Mouse (Mus musculus): ENCODE results near the gene Faf2. TPM values are rescaled to one million over a fixed set of nuclear protein-coding genes. Genes with fewer than 3 reads are reported as not detected.

Gene Faf2
- total RNA-seq (2014; rRNA removed) (39.5 and 41.9 TPM in 2 replicates), polyA plus RNA-seq (2015; fragmentation: Nextera tagmentation; extraction: Ambion mirVana) (64.0 and 65.0 TPM in 2 replicates)

- peak within 1 kb of the TSS; percentile 93 for H3K9ac ChIP-seq (replicated peaks; ENCODE audit: low read length)
- peak; percentile 99 for ATAC-seq
These were observed at the start of gene Faf2 for GRCm38 (mm10) chr13:54621155-54621932. Gene Faf2 (plus strand): TSS chr13:54621784.

GRCm38 (mm10) chr13:54572621-54573020 lies 49.0 kb upstream of the Faf2 start:
- Histone ChIP-seq H3K4me3 (ENCODE audit: low read length) (no peak overlapping the region), H3K9me3 (ENCODE audit: low read length) (no peaks in the 10 kb centered on the region), H3K27me3 (ENCODE audit: insufficient read depth, low read length) (no peaks in the 10 kb centered on the region), H3K36me3 (ENCODE audit: insufficient read depth, low read length) (no peaks in the 10 kb centered on the region), H3K4me1 (ENCODE audit: insufficient read depth, low read length) (peaks cover 10% of the 10 kb centered on the region; the same call in 1 of the 2 replicates), H3K9ac (replicated peaks; ENCODE audit: low read length) (no peak overlapping the region), H3K4me2 (ENCODE audit: low read depth, low read length) (no peak overlapping the region), H3K27ac (no peak overlapping the region)
- TF ChIP-seq CTCF (IDR thresholded peaks at IDR 0.05; ENCODE audit: low read depth): no peak
- ATAC-seq: no peak
- 87% methylated on average over 4 of the region's 4 CpGs for WGBS
- DNase-seq (ENCODE audit: low spot score): no peak

More at GRCm38 (mm10) chr13:54621155-54621932, at the start of gene Faf2:
- peak within 1 kb of the TSS; percentile 91 for H3K4me2 ChIP-seq (ENCODE audit: low read depth, low read length)
- TF ChIP-seq CTCF (IDR thresholded peaks at IDR 0.05; ENCODE audit: low read depth): peak; percentile 98
- H3K27ac ChIP-seq: peak within 1 kb of the TSS; percentile 88
- no peaks in the 10 kb centered on the region for H3K9me3 ChIP-seq (ENCODE audit: low read length)
- H3K4me3 ChIP-seq (ENCODE audit: low read length): peak within 1 kb of the TSS; percentile 90
- DNase-seq (ENCODE audit: low spot score): peak; percentile 99
- H3K36me3 ChIP-seq (ENCODE audit: insufficient read depth, low read length): no peaks in the 10 kb centered on the region
- WGBS: 10% methylated on average over 44 of the region's 44 CpGs
- H3K4me1 ChIP-seq (ENCODE audit: insufficient read depth, low read length): peaks cover 7% of the 10 kb centered on the region; the same call in 1 of the 2 replicates
- H3K27me3 ChIP-seq (ENCODE audit: insufficient read depth, low read length): no peaks in the 10 kb centered on the region

GRCm38 (mm10) chr13:54574854-54575481 lies 46.6 kb upstream of the Faf2 start, which contains the start of gene Arl10:
Gene Arl10 (plus strand): TSS chr13:54575015.
- no peak for TF ChIP-seq CTCF (IDR thresholded peaks at IDR 0.05; ENCODE audit: low read depth)
- Histone ChIP-seq H3K4me2 (ENCODE audit: low read depth, low read length) (peak within 1 kb of the TSS; percentile 98), H3K36me3 (ENCODE audit: insufficient read depth, low read length) (peaks cover 6% of the 10 kb centered on the region; the same call in 1 of the 2 replicates), H3K4me3 (ENCODE audit: low read length) (peak within 1 kb of the TSS; percentile 97), H3K27ac (peak within 1 kb of the TSS; percentile 85), H3K9me3 (ENCODE audit: low read length) (no peaks in the 10 kb centered on the region), H3K27me3 (ENCODE audit: insufficient read depth, low read length) (no peaks in the 10 kb centered on the region), H3K4me1 (ENCODE audit: insufficient read depth, low read length) (peaks cover 10% of the 10 kb centered on the region; the same call in 1 of the 2 replicates), H3K9ac (replicated peaks; ENCODE audit: low read length) (peak within 1 kb of the TSS; percentile 95)
- DNase-seq (ENCODE audit: low spot score): peak; percentile 88
- ATAC-seq: peak; percentile 93
- WGBS: under 1% methylated on average over 55 of the region's 55 CpGs

GRCm38 (mm10) chr13:54575489-54575888 lies 46.1 kb upstream of the Faf2 start:
- Histone ChIP-seq H3K36me3 (ENCODE audit: insufficient read depth, low read length) (peaks cover 8% of the 10 kb centered on the region; the same call in 1 of the 2 replicates), H3K9ac (replicated peaks; ENCODE audit: low read length) (peak overlapping the region; percentile 95), H3K9me3 (ENCODE audit: low read length) (no peaks in the 10 kb centered on the region), H3K4me2 (ENCODE audit: low read depth, low read length) (peak overlapping the region; percentile 98), H3K27ac (peak overlapping the region; percentile 85), H3K4me3 (ENCODE audit: low read length) (peak overlapping the region; percentile 97), H3K27me3 (ENCODE audit: insufficient read depth, low read length) (no peaks in the 10 kb centered on the region), H3K4me1 (ENCODE audit: insufficient read depth, low read length) (peaks cover 10% of the 10 kb centered on the region; the same call in 1 of the 2 replicates)
- ATAC-seq (peak; percentile 25; the same call in 1 of the 2 replicates), DNase-seq (ENCODE audit: low spot score) (no peak)
- WGBS: 1% methylated on average over 19 of the region's 19 CpGs
- TF ChIP-seq CTCF (IDR thresholded peaks at IDR 0.05; ENCODE audit: low read depth): no peak

- no peak overlapping the region for H3K4me2 ChIP-seq (ENCODE audit: low read depth, low read length)
- H3K27ac ChIP-seq: 0 out of 2 replicates have a peak overlapping the region, but pooled peaks have one; percentile 11
- peaks cover 10% of the 10 kb centered on the region; the same call in 1 of the 2 replicates for H3K4me1 ChIP-seq (ENCODE audit: insufficient read depth, low read length)
- DNase-seq (ENCODE audit: low spot score): no peak
- TF ChIP-seq CTCF (IDR thresholded peaks at IDR 0.05; ENCODE audit: low read depth): no peak
- H3K36me3 ChIP-seq (ENCODE audit: insufficient read depth, low read length): peaks cover 13% of the 10 kb centered on the region; the same call in 1 of the 2 replicates
- H3K9ac ChIP-seq (replicated peaks; ENCODE audit: low read length): no peak overlapping the region
- no peaks in the 10 kb centered on the region for H3K27me3 ChIP-seq (ENCODE audit: insufficient read depth, low read length)
- no peak for ATAC-seq
- no peaks in the 10 kb centered on the region for H3K9me3 ChIP-seq (ENCODE audit: low read length)
- 79% methylated on average over 21 of the region's 21 CpGs for WGBS
- H3K4me3 ChIP-seq (ENCODE audit: low read length): no peak overlapping the region
These were observed 43.7 kb upstream of the Faf2 start for GRCm38 (mm10) chr13:54577652-54578507.

GRCm38 (mm10) chr13:54581385-54581784 lies 40.2 kb upstream of the Faf2 start:
- no peaks in the 10 kb centered on the region for H3K9me3 ChIP-seq (ENCODE audit: low read length)
- H3K4me2 ChIP-seq (ENCODE audit: low read depth, low read length): no peak overlapping the region
- peaks cover 5% of the 10 kb centered on the region; the same call in 1 of the 2 replicates for H3K4me1 ChIP-seq (ENCODE audit: insufficient read depth, low read length)
- DNase-seq (ENCODE audit: low spot score): no peak
- ATAC-seq: no peak
- no peak overlapping the region for H3K4me3 ChIP-seq (ENCODE audit: low read length)
- TF ChIP-seq CTCF (IDR thresholded peaks at IDR 0.05; ENCODE audit: low read depth): no peak
- peaks cover 25% of the 10 kb centered on the region for H3K36me3 ChIP-seq (ENCODE audit: insufficient read depth, low read length)
- H3K27ac ChIP-seq: no peak overlapping the region
- no peak overlapping the region for H3K9ac ChIP-seq (replicated peaks; ENCODE audit: low read length)
- no peaks in the 10 kb centered on the region for H3K27me3 ChIP-seq (ENCODE audit: insufficient read depth, low read length)
- WGBS: 72% methylated on average over 2 of the region's 2 CpGs
